Mouse (Mus musculus) ES-E14 (cell line): ENCODE results near the gene Dhx38. TPM values are rescaled to one million over a fixed set of nuclear protein-coding genes. Genes with fewer than 3 reads are reported as not detected.

ENCODE experiments used
- DNase-seq: peaks from one replicate; pipeline ENCODE4 v3.0.0-alpha.2; 2013; ENCODE audit warnings: low read depth, low spot score
- H3K27ac ChIP-seq: 2 replicates; pipeline ENCODE4 v1.5.1; 2012; ENCODE audit warnings: low read depth, mild to moderate bottlenecking, low read length, moderate library complexity, mixed read lengths; ENCODE audit not compliant: poor library complexity, insufficient read depth, severe bottlenecking
- H3K36me3 ChIP-seq: 2 replicates; pipeline ENCODE4 v1.6.1; 2012; ENCODE audit warnings: mild to moderate bottlenecking, low read length, moderate library complexity, mixed read lengths; ENCODE audit not compliant: control insufficient read depth, poor library complexity, insufficient read depth, severe bottlenecking
- H3K4me1 ChIP-seq, 2 experiments: fragments of 150-350 bp in 1 of 2; sonication (generic) in 1 of 2; 2 replicates each; pipeline ENCODE4 v1.6.1; 2012; ENCODE audit warnings: low read length in 2 of 2, mild to moderate bottlenecking in 1 of 2, mixed read lengths in 1 of 2; ENCODE audit not compliant: control insufficient read depth in 2 of 2, insufficient read depth in 2 of 2, poor library complexity in 1 of 2
- H3K4me3 ChIP-seq, 2 experiments: fragments of 150-350 bp in 1 of 2; sonication (generic) in 1 of 2; 2 replicates each; pipeline ENCODE4 v1.5.1; 2012; ENCODE audit warnings: low read length in 2 of 2, low read depth in 1 of 2, mild to moderate bottlenecking in 1 of 2, mixed read lengths in 1 of 2; ENCODE audit not compliant: insufficient read depth in 1 of 2, poor library complexity in 1 of 2, severe bottlenecking in 1 of 2
- H3K9ac ChIP-seq: 2 replicates; pipeline ENCODE4 v1.6.1; 2012; ENCODE audit warnings: low read depth, mild to moderate bottlenecking, low read length, mixed read lengths; ENCODE audit not compliant: poor library complexity, insufficient read depth, severe bottlenecking
- H3K9me3 ChIP-seq: fragments of 150-350 bp; sonication (generic); 2 replicates; pipeline ENCODE4 v1.6.1; 2012; ENCODE audit warnings: low read depth, mild to moderate bottlenecking, low read length; ENCODE audit not compliant: control insufficient read depth, insufficient read depth
- CHD2 ChIP-seq: IDR thresholded peaks from 2 replicates; pipeline ENCODE4 v1.6.1; 2014; ENCODE audit warnings: mild to moderate bottlenecking, low read depth, low read length, inconsistent platforms
- HCFC1 ChIP-seq: IDR thresholded peaks from 2 replicates; pipeline ENCODE4 v1.6.1; 2012; ENCODE audit warnings: low read length, inconsistent platforms, borderline replicate concordance; ENCODE audit not compliant: insufficient read depth
- MAFK ChIP-seq: IDR thresholded peaks from 2 replicates; pipeline ENCODE4 v1.6.1; 2014; ENCODE audit warnings: mild to moderate bottlenecking, low read depth, low read length, inconsistent platforms; ENCODE audit not compliant: insufficient read depth
- ZC3H11A ChIP-seq: IDR thresholded peaks from 2 replicates; pipeline ENCODE4 v1.6.1; 2012; ENCODE audit warnings: low read depth, mild to moderate bottlenecking, inconsistent platforms, low read length, borderline replicate concordance
- ZNF384 ChIP-seq: IDR thresholded peaks from 2 replicates; pipeline ENCODE4 v1.6.1; 2012; ENCODE audit warnings: low read depth, low read length, inconsistent platforms
- in situ Hi-C, 2 experiments: fragments of 600-800 bp; cut with MboI; formaldehyde crosslinking; loops; one replicate each; pipeline ENCODE4 v1.15.1; 2025; ENCODE audit warnings: low sequenced_read_pairs in 2 of 2, inconsistent platforms in 1 of 2; ENCODE audit not compliant: unreplicated experiment in 2 of 2
- total RNA-seq: library from RNA; depleted of rRNA; stranded (reverse); fragments of 300-350 nt; gene quantifications from 2 replicates; pipeline ENCODE4 v1.2.3, GENCODE M21; 2012

Gene Dhx38
- total RNA-seq, 1 experiment: 61.8 TPM

- no peak for TF ChIP-seq ZNF384
- no peak for TF ChIP-seq HCFC1
- no peak for TF ChIP-seq MAFK
- TF ChIP-seq ZC3H11A: no peak
- no peak for TF ChIP-seq CHD2
- Histone ChIP-seq H3K4me1 (peaks cover 0 to 4% of the 10 kb centered on the region in 2 experiments; a peak in 1 of 4 replicates), H3K4me3 (no peak overlapping the region), H3K36me3 (peaks cover 29% of the 10 kb centered on the region), H3K9ac (no peak overlapping the region), H3K27ac (no peak overlapping the region), H3K9me3 (no peaks in the 10 kb centered on the region)
- DNase-seq: no peak
- in situ Hi-C loops: no loop called here
These were observed 25.7 kb upstream of the Dhx38 start for GRCm38 (mm10) chr8:109591367-109591766.

GRCm38 (mm10) chr8:109590901-109591300, 25.2 kb upstream of the Dhx38 start:
- Histone ChIP-seq H3K9ac (no peak overlapping the region), H3K36me3 (peaks cover 29% of the 10 kb centered on the region), H3K27ac (no peak overlapping the region), H3K9me3 (no peaks in the 10 kb centered on the region), H3K4me3 (no peak overlapping the region), H3K4me1 (peaks cover 0 to 4% of the 10 kb centered on the region in 2 experiments; a peak in 1 of 4 replicates)
- TF ChIP-seq HCFC1 (no peak), ZNF384 (no peak), ZC3H11A (no peak), CHD2 (no peak), MAFK (no peak)
- in situ Hi-C loops: no loop called here
- DNase-seq: no peak

- Histone ChIP-seq H3K9me3 (no peaks in the 10 kb centered on the region), H3K27ac (no peak overlapping the region), H3K4me3 (no peak overlapping the region), H3K9ac (no peak overlapping the region), H3K4me1 (peaks cover 0 to 4% of the 10 kb centered on the region in 2 experiments; a peak in 1 of 4 replicates), H3K36me3 (peaks cover under 1% of the 10 kb centered on the region; the same call in 1 of the 2 replicates)
- in situ Hi-C loops: no loop called here
- no peak for DNase-seq
- no peak for TF ChIP-seq MAFK
- no peak for TF ChIP-seq ZC3H11A
- no peak for TF ChIP-seq HCFC1
- TF ChIP-seq ZNF384: no peak
- TF ChIP-seq CHD2: no peak
These were observed 21.4 kb upstream of the Dhx38 start for GRCm38 (mm10) chr8:109586972-109587504.

GRCm38 (mm10) chr8:109585652-109586051, 20.0 kb upstream of the Dhx38 start:
- TF ChIP-seq HCFC1: no peak

DNA sequence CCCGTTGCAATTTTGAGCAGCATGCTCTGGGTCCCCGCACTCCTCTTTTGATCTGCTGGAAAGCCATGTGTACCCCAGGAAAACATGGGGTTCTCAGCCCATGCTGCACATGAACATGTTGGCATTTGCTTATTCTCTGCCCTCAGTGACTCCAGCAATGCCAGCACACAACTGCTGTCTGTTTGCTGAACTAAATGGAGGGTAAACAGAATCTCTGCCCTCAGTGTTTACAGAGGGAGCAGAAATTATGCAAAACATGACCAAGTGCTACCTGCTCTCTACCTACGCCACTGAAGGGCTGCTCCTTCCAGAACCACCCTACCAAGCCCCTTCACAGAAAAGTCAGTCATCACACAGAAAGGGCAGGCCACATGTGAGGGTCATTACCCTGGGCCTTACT, 19.2 kb upstream of the Dhx38 start:
- Histone ChIP-seq H3K4me3 (no peak overlapping the region), H3K27ac (no peak overlapping the region), H3K9me3 (no peaks in the 10 kb centered on the region), H3K36me3 (no peaks in the 10 kb centered on the region), H3K9ac (no peak overlapping the region), H3K4me1 (peaks cover 0 to 4% of the 10 kb centered on the region in 2 experiments; a peak in 1 of 4 replicates)
- TF ChIP-seq ZNF384: no peak
- no peak for TF ChIP-seq MAFK
- TF ChIP-seq HCFC1: no peak
- TF ChIP-seq ZC3H11A: no peak
- no peak for TF ChIP-seq CHD2
- DNase-seq: no peak
- in situ Hi-C loops: no loop called here

More at GRCm38 (mm10) chr8:109585652-109586051, 20.0 kb upstream of the Dhx38 start:
- Histone ChIP-seq H3K4me1 (peaks cover 0 to 4% of the 10 kb centered on the region in 2 experiments; a peak in 1 of 4 replicates), H3K9me3 (no peaks in the 10 kb centered on the region), H3K27ac (no peak overlapping the region), H3K36me3 (no peaks in the 10 kb centered on the region), H3K9ac (no peak overlapping the region), H3K4me3 (no peak overlapping the region)
- no peak for DNase-seq
- in situ Hi-C loops: no loop called here
